Mouse (Mus musculus): ENCODE measurements around the gene Med18. TPM values are rescaled to one million over a fixed set of nuclear protein-coding genes. Genes with fewer than 3 reads are reported as not detected.
"Not testable (repeated sequence)": the region's sequence is repeated elsewhere in the genome, so short reads cannot be mapped to it uniquely, and the experiment has no call there.

Gene Med18
- total and polyA plus RNA-seq, 2 experiments from 2014 or later: 13.1 to 14.3 TPM

- no peaks in the 10 kb centered on the region for H3K36me3 ChIP-seq (ENCODE audit: insufficient read depth, low read length)
- no peak overlapping the region for H3K9ac ChIP-seq (replicated peaks; ENCODE audit: low read length, poor library complexity, severe bottlenecking)
- H3K27me3 ChIP-seq (ENCODE audit: insufficient read depth, low read length): no peaks in the 10 kb centered on the region
- no peak overlapping the region for H3K27ac ChIP-seq (ENCODE audit: low read depth, low read length)
- DNase-seq (ENCODE audit: low spot score): no peak
- no peak overlapping the region for H3K4me2 ChIP-seq (ENCODE audit: low read depth, low read length, poor library complexity, severe bottlenecking)
- no peaks in the 10 kb centered on the region for H3K4me1 ChIP-seq (ENCODE audit: insufficient read depth, low read length)
- WGBS: 75% methylated on average over 5 of the region's 5 CpGs
- ATAC-seq (ENCODE audit: low FRiP score): no peak
- no peaks in the 10 kb centered on the region for H3K9me3 ChIP-seq (ENCODE audit: low read length)
- no peak for TF ChIP-seq CTCF (IDR thresholded peaks at IDR 0.05)
- no peak overlapping the region for H3K4me3 ChIP-seq (ENCODE audit: low read depth, low read length)
Measured at GRCm38 (mm10) chr4:132484820-132485219, 21.1 kb upstream of the Med18 start.

- H3K4me2 ChIP-seq (ENCODE audit: low read depth, low read length, poor library complexity, severe bottlenecking): no peak overlapping the region
- TF ChIP-seq CTCF (IDR thresholded peaks at IDR 0.05): no peak
- ATAC-seq (ENCODE audit: low FRiP score) (no peak), DNase-seq (ENCODE audit: low spot score) (no peak)
- WGBS: 79% methylated on average over 4 of the region's 4 CpGs
- H3K9me3 ChIP-seq (ENCODE audit: low read length): no peaks in the 10 kb centered on the region
- no peak overlapping the region for H3K27ac ChIP-seq (ENCODE audit: low read depth, low read length)
- no peaks in the 10 kb centered on the region for H3K36me3 ChIP-seq (ENCODE audit: insufficient read depth, low read length)
- no peaks in the 10 kb centered on the region for H3K27me3 ChIP-seq (ENCODE audit: insufficient read depth, low read length)
- no peak overlapping the region for H3K9ac ChIP-seq (replicated peaks; ENCODE audit: low read length, poor library complexity, severe bottlenecking)
- H3K4me1 ChIP-seq (ENCODE audit: insufficient read depth, low read length): no peaks in the 10 kb centered on the region
- H3K4me3 ChIP-seq (ENCODE audit: low read depth, low read length): no peak overlapping the region
Measured at GRCm38 (mm10) chr4:132484231-132484630, 20.5 kb upstream of the Med18 start.

GRCm38 (mm10) chr4:132482956-132483608, 19.4 kb upstream of the Med18 start:
- no peak overlapping the region for H3K4me3 ChIP-seq (ENCODE audit: low read depth, low read length)
- TF ChIP-seq CTCF (IDR thresholded peaks at IDR 0.05): no peak
- 77% methylated on average over 13 of the region's 13 CpGs for WGBS
- no peak for ATAC-seq (ENCODE audit: low FRiP score)
- DNase-seq (ENCODE audit: low spot score): no peak
- no peak overlapping the region for H3K9ac ChIP-seq (replicated peaks; ENCODE audit: low read length, poor library complexity, severe bottlenecking)
- no peak overlapping the region for H3K4me2 ChIP-seq (ENCODE audit: low read depth, low read length, poor library complexity, severe bottlenecking)
- H3K27ac ChIP-seq (ENCODE audit: low read depth, low read length): no peak overlapping the region
- H3K27me3 ChIP-seq (ENCODE audit: insufficient read depth, low read length): no peaks in the 10 kb centered on the region
- no peaks in the 10 kb centered on the region for H3K4me1 ChIP-seq (ENCODE audit: insufficient read depth, low read length)
- H3K36me3 ChIP-seq (ENCODE audit: insufficient read depth, low read length): no peaks in the 10 kb centered on the region
- H3K9me3 ChIP-seq (ENCODE audit: low read length): no peaks in the 10 kb centered on the region

- H3K4me1 ChIP-seq (ENCODE audit: insufficient read depth, low read length); H3K27ac ChIP-seq (ENCODE audit: low read depth, low read length); H3K9me3 ChIP-seq (ENCODE audit: low read length); H3K36me3 ChIP-seq (ENCODE audit: insufficient read depth, low read length); H3K9ac ChIP-seq (replicated peaks; ENCODE audit: low read length, poor library complexity, severe bottlenecking); H3K27me3 ChIP-seq (ENCODE audit: insufficient read depth, low read length); DNase-seq (ENCODE audit: low spot score); H3K4me2 ChIP-seq (ENCODE audit: low read depth, low read length, poor library complexity, severe bottlenecking); ATAC-seq (ENCODE audit: low FRiP score); H3K4me3 ChIP-seq (ENCODE audit: low read depth, low read length): not testable (repeated sequence)
- 60% methylated on average over 3 of the region's 3 CpGs for WGBS
Measured at GRCm38 (mm10) chr4:132482104-132482503, 18.4 kb upstream of the Med18 start.

- no peak overlapping the region for H3K4me3 ChIP-seq (ENCODE audit: low read depth, low read length)
- DNase-seq (ENCODE audit: low spot score) (no peak), ATAC-seq (ENCODE audit: low FRiP score) (no peak)
- no peak for TF ChIP-seq CTCF (IDR thresholded peaks at IDR 0.05)
- H3K9me3 ChIP-seq (ENCODE audit: low read length): no peaks in the 10 kb centered on the region
- no peaks in the 10 kb centered on the region for H3K36me3 ChIP-seq (ENCODE audit: insufficient read depth, low read length)
- H3K27me3 ChIP-seq (ENCODE audit: insufficient read depth, low read length): no peaks in the 10 kb centered on the region
- 94% methylated on average over 8 of the region's 8 CpGs for WGBS
- H3K9ac ChIP-seq (replicated peaks; ENCODE audit: low read length, poor library complexity, severe bottlenecking): no peak overlapping the region
- no peak overlapping the region for H3K27ac ChIP-seq (ENCODE audit: low read depth, low read length)
- H3K4me1 ChIP-seq (ENCODE audit: insufficient read depth, low read length): no peaks in the 10 kb centered on the region
- no peak overlapping the region for H3K4me2 ChIP-seq (ENCODE audit: low read depth, low read length, poor library complexity, severe bottlenecking)
Measured at GRCm38 (mm10) chr4:132477833-132478232, 14.1 kb upstream of the Med18 start.

GRCm38 (mm10) chr4:132475895-132476878, 12.5 kb upstream of the Med18 start:
- H3K4me3 ChIP-seq (ENCODE audit: low read depth, low read length): no peak overlapping the region
- H3K36me3 ChIP-seq (ENCODE audit: insufficient read depth, low read length): no peaks in the 10 kb centered on the region
- no peak for TF ChIP-seq CTCF (IDR thresholded peaks at IDR 0.05)
- no peaks in the 10 kb centered on the region for H3K4me1 ChIP-seq (ENCODE audit: insufficient read depth, low read length)
- H3K27ac ChIP-seq (ENCODE audit: low read depth, low read length): no peak overlapping the region
- ATAC-seq (ENCODE audit: low FRiP score) (no peak), DNase-seq (ENCODE audit: low spot score) (no peak)
- no peaks in the 10 kb centered on the region for H3K27me3 ChIP-seq (ENCODE audit: insufficient read depth, low read length)
- WGBS: 83% methylated on average over 13 of the region's 13 CpGs
- no peaks in the 10 kb centered on the region for H3K9me3 ChIP-seq (ENCODE audit: low read length)
- no peak overlapping the region for H3K4me2 ChIP-seq (ENCODE audit: low read depth, low read length, poor library complexity, severe bottlenecking)
- no peak overlapping the region for H3K9ac ChIP-seq (replicated peaks; ENCODE audit: low read length, poor library complexity, severe bottlenecking)

All from midbrain, postnatal 0 days (tissue).